Mouse (Mus musculus) heart, embryonic 11.5 days (tissue): ENCODE results near the gene Capza1. TPM values are rescaled to one million over a fixed set of nuclear protein-coding genes. Genes with fewer than 3 reads are reported as not detected.

Experiments used
- ATAC-seq: fragments of 200-750 bp; cut with Nextera tagmentation; replicated peaks from 2 replicates; pipeline ENCODE4 v1.8.0; 2017; ENCODE audit warnings: moderate library complexity; ENCODE audit not compliant: insufficient number of reproducible peaks, low FRiP score, low TSS enrichment
- H3K27ac ChIP-seq: fragments of 300-500 bp; sonication (generic); 2 replicates; pipeline ENCODE4 v1.5.1; 2014; ENCODE audit warnings: mild to moderate bottlenecking, low read depth, low read length
- H3K27me3 ChIP-seq: fragments of 300-500 bp; sonication (generic); 2 replicates; pipeline ENCODE4 v1.6.1; 2014; ENCODE audit warnings: mild to moderate bottlenecking, low read length, mixed read lengths; ENCODE audit not compliant: control insufficient read depth, insufficient read depth
- H3K36me3 ChIP-seq: fragments of 300-500 bp; sonication (generic); 2 replicates; pipeline ENCODE4 v1.6.1; 2014; ENCODE audit warnings: mild to moderate bottlenecking, low read length, moderate library complexity, mixed read lengths; ENCODE audit not compliant: control insufficient read depth, insufficient read depth
- H3K4me1 ChIP-seq: fragments of 300-500 bp; sonication (generic); 2 replicates; pipeline ENCODE4 v1.6.1; 2014; ENCODE audit warnings: low read length; ENCODE audit not compliant: control insufficient read depth, insufficient read depth
- H3K4me2 ChIP-seq: fragments of 300-500 bp; sonication (generic); 2 replicates; pipeline ENCODE4 v1.6.1; 2014; ENCODE audit warnings: mild to moderate bottlenecking, moderate library complexity
- H3K4me3 ChIP-seq: fragments of 300-500 bp; sonication (generic); 2 replicates; pipeline ENCODE4 v1.5.1; 2014; ENCODE audit warnings: low read depth, low read length
- H3K9ac ChIP-seq: fragments of 300-500 bp; sonication (generic); 2 replicates; pipeline ENCODE4 v1.6.1; 2014; ENCODE audit warnings: mild to moderate bottlenecking, low read depth, low read length, moderate library complexity
- H3K9me3 ChIP-seq: fragments of 300-500 bp; sonication (generic); replicated peaks from 2 replicates; pipeline ENCODE4 v1.6.1; 2016; ENCODE audit warnings: low read length; ENCODE audit not compliant: control insufficient read depth
- WGBS: fragments of 180-500 bp; shearing (Covaris S2); extraction: QIAGEN DNeasy Blood & Tissue Kit; methylation state at CpG from one replicate; pipeline ENCODE4 v1.1.7; 2014; ENCODE audit not compliant: insufficient replicate concordance; 5-methylcytosine and 5-hydroxymethylcytosine counted together
- polyA plus RNA-seq: library from polyadenylated mRNA; unstranded; fragments of >200 nt; fragmentation: Nextera tagmentation; extraction: Ambion mirVana; gene quantifications from 2 replicates; pipeline ENCODE4 v1.2.1, GENCODE M21; 2014

The Capza1 gene
- polyA plus RNA-seq: 183 and 215 TPM in 2 replicates

- Histone ChIP-seq H3K9ac (peak within 1 kb of the TSS; percentile 99), H3K4me2 (peak within 1 kb of the TSS; percentile 84), H3K4me3 (peak within 1 kb of the TSS; percentile 97), H3K27me3 (no peaks in the 10 kb centered on the region), H3K27ac (peak within 1 kb of the TSS; percentile 98), H3K4me1 (peaks cover 23% of the 10 kb centered on the region), H3K36me3 (no peaks in the 10 kb centered on the region; the same call in 1 of the 2 replicates), H3K9me3 (no peaks in the 10 kb centered on the region)
- peak; percentile 92 for ATAC-seq
- under 1% methylated on average over 43 of the region's 43 CpGs for WGBS
Observed at GRCm38 (mm10) chr3:104863786-104864650, at the start of gene Capza1, which contains the start of gene St7l. Capza1 (minus strand) TSS chr3:104864505. St7l (plus strand) TSS chr3:104864005.

- H3K4me2 ChIP-seq: no peak overlapping the region
- peaks cover 7% of the 10 kb centered on the region; the same call in 1 of the 2 replicates for H3K36me3 ChIP-seq
- H3K4me3 ChIP-seq: no peak overlapping the region
- H3K9me3 ChIP-seq: no peaks in the 10 kb centered on the region
- no peak overlapping the region for H3K27ac ChIP-seq
- 0 out of 2 replicates have a peak, but pooled peaks cover 3% of the 10 kb centered on the region for H3K4me1 ChIP-seq
- no peak overlapping the region for H3K9ac ChIP-seq
- no peaks in the 10 kb centered on the region for H3K27me3 ChIP-seq
- WGBS: 90% methylated on average over 6 of the region's 6 CpGs
- ATAC-seq: no peak
Observed at GRCm38 (mm10) chr3:104909195-104909594, 44.9 kb upstream of the Capza1 start.

- 0 out of 2 replicates have a peak, but pooled peaks cover 4% of the 10 kb centered on the region for H3K36me3 ChIP-seq
- no peak overlapping the region for H3K4me3 ChIP-seq
- 62% methylated on average over 3 of the region's 3 CpGs for WGBS
- no peaks in the 10 kb centered on the region for H3K9me3 ChIP-seq
- no peak for ATAC-seq
- H3K27ac ChIP-seq: no peak overlapping the region
- H3K9ac ChIP-seq: no peak overlapping the region
- 0 out of 2 replicates have a peak, but pooled peaks cover 3% of the 10 kb centered on the region for H3K4me1 ChIP-seq
- H3K4me2 ChIP-seq: no peak overlapping the region
- no peaks in the 10 kb centered on the region for H3K27me3 ChIP-seq
Observed at GRCm38 (mm10) chr3:104906007-104906406, 41.7 kb upstream of the Capza1 start.

- Histone ChIP-seq H3K4me3 (no peak overlapping the region), H3K9me3 (no peaks in the 10 kb centered on the region), H3K4me1 (0 out of 2 replicates have a peak, but pooled peaks cover 3% of the 10 kb centered on the region), H3K27me3 (no peaks in the 10 kb centered on the region), H3K36me3 (0 out of 2 replicates have a peak, but pooled peaks cover 4% of the 10 kb centered on the region), H3K9ac (no peak overlapping the region), H3K27ac (no peak overlapping the region), H3K4me2 (no peak overlapping the region)
- WGBS: 89% methylated on average over 4 of the region's 4 CpGs
- no peak for ATAC-seq
Observed at GRCm38 (mm10) chr3:104905389-104905788, 41.1 kb upstream of the Capza1 start.

- no peaks in the 10 kb centered on the region for H3K27me3 ChIP-seq
Observed at GRCm38 (mm10) chr3:104901154-104901553, 36.8 kb upstream of the Capza1 start.

GRCm38 (mm10) chr3:104896141-104896540 is 31.8 kb upstream of the Capza1 start:
- Histone ChIP-seq H3K9me3 (no peaks in the 10 kb centered on the region), H3K9ac (no peak overlapping the region), H3K36me3 (peaks cover 13% of the 10 kb centered on the region), H3K27ac (no peak overlapping the region), H3K4me3 (no peak overlapping the region), H3K4me1 (no peaks in the 10 kb centered on the region), H3K4me2 (no peak overlapping the region), H3K27me3 (no peaks in the 10 kb centered on the region)
- no peak for ATAC-seq
- WGBS: 92% methylated on average over 3 of the region's 3 CpGs

More at GRCm38 (mm10) chr3:104901154-104901553, 36.8 kb upstream of the Capza1 start:
- WGBS: 90% methylated on average over 4 of the region's 4 CpGs
- peaks cover 7% of the 10 kb centered on the region; the same call in 1 of the 2 replicates for H3K36me3 ChIP-seq
- H3K27ac ChIP-seq: no peak overlapping the region
- H3K4me3 ChIP-seq: no peak overlapping the region
- 0 out of 2 replicates have a peak, but pooled peaks cover 3% of the 10 kb centered on the region for H3K4me1 ChIP-seq
- H3K9ac ChIP-seq: no peak overlapping the region
- no peak for ATAC-seq
- H3K9me3 ChIP-seq: no peaks in the 10 kb centered on the region
- no peak overlapping the region for H3K4me2 ChIP-seq

GRCm38 (mm10) chr3:104888585-104888984 is 24.3 kb upstream of the Capza1 start:
- Histone ChIP-seq H3K4me1 (no peaks in the 10 kb centered on the region), H3K9me3 (no peaks in the 10 kb centered on the region), H3K9ac (no peak overlapping the region), H3K36me3 (peaks cover 23% of the 10 kb centered on the region), H3K27ac (no peak overlapping the region), H3K4me2 (no peak overlapping the region), H3K4me3 (no peak overlapping the region), H3K27me3 (no peaks in the 10 kb centered on the region)
- ATAC-seq: no peak
- WGBS: 90% methylated on average over 3 of the region's 3 CpGs

- H3K27ac ChIP-seq: no peak overlapping the region
- H3K36me3 ChIP-seq: peaks cover 6% of the 10 kb centered on the region
- no peak overlapping the region for H3K9ac ChIP-seq
Observed at GRCm38 (mm10) chr3:104869611-104870010, 5.3 kb upstream of the Capza1 start.

More at GRCm38 (mm10) chr3:104869611-104870010, 5.3 kb upstream of the Capza1 start:
- no peaks in the 10 kb centered on the region for H3K9me3 ChIP-seq
- ATAC-seq: no peak
- H3K4me3 ChIP-seq: no peak overlapping the region
- no peaks in the 10 kb centered on the region for H3K27me3 ChIP-seq
- no peak overlapping the region for H3K4me2 ChIP-seq
- peaks cover 10% of the 10 kb centered on the region for H3K4me1 ChIP-seq
